Mouse (Mus musculus) liver, embryonic 14.5 days (tissue): ENCODE data around the gene Gpr156.

ENCODE experiments used
- CTCF ChIP-seq: IDR thresholded peaks from 2 replicates; pipeline ENCODE4 v1.5.1; 2016; ENCODE audit warnings: antibody characterized with exemption, low read depth, control low read depth
- EP300 ChIP-seq: IDR thresholded peaks from 2 replicates; pipeline ENCODE4 v1.6.1; 2016; ENCODE audit warnings: antibody characterized with exemption, low read depth

- TF ChIP-seq CTCF (no peak), EP300 (no peak)
Measured at GRCm38 (mm10) chr16:38014951-38015350, 98.7 kb downstream of the Gpr156 start.
